Comparison of ENCODE assay signal across 26 mouse cellular contexts in the genomic region with DNA sequence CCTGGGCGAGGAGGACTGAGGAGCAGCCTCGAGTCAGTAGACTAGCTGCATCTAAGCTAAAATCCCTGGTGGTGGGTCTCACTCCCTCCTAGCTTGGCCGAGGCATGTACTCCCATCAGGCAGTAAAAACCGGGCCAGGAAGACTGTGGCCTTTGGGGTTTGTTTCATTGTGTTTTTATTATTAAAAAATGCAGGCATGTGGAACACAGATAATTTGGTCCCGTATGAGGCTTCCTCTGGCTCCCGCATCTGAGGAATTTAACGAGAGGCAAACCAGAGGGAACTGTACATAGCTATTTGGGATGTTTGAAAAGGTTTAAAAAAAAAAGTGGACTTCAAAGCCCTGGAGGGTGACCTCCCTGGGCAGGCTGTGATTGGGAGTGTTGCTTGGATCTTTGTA.
DNase-seq lines count a peak whose midpoint lies in the region; ATAC-seq and TF ChIP-seq lines count a peak whose summit lies in the region.
"Had no signal": no experiment of that assay in that cellular context is flagged by ENCODE, and none has a peak within 500 bp of the region (broad histone marks: within the 10 kb centered on the region; RNA-seq: fewer than 3 reads in every experiment).

No protein-coding gene starts in this region.

- peak; percentile 50 for DNase-seq in embryonic facial prominence, embryonic 14.5 days (ENCODE audit: low spot score)
- DNase-seq in embryonic facial prominence, embryonic 10.5 days (ENCODE audit: low spot score) = no peak
- DNase-seq in Muller cell, postnatal 12 days (ENCODE audit: inconsistent ontology term) = peak; percentile 9
- peak; percentile 63 for DNase-seq in limb, embryonic 14.5 days (ENCODE audit: low spot score)
- no peak for DNase-seq in lung, postnatal 4 days
- DNase-seq: adrenal gland, adult 2 months; adrenal gland, postnatal 10 days; adrenal gland, postnatal 25 days; B cell, adult 2 months; cerebellum, adult 11 months; cerebellum, adult 18-20 months; cerebellum, adult 8-10 months; cerebellum, adult 9-11 months; cerebellum, postnatal 14 days; cerebellum, postnatal 36 days; embryo, embryonic 11 days; forebrain, postnatal 0 days had no signal

- H3K27me3 ChIP-seq in embryonic facial prominence, embryonic 14.5 days (replicated peaks; ENCODE audit: control insufficient read depth, insufficient read depth, low read length) = no peaks in the 10 kb centered on the region
- H3K27me3 ChIP-seq in embryonic facial prominence, embryonic 10.5 days (replicated peaks; ENCODE audit: low read depth, poor library complexity, severe bottlenecking) = peaks cover 18% of the 10 kb centered on the region
- no peaks in the 10 kb centered on the region for H3K27me3 ChIP-seq in limb, embryonic 14.5 days (ENCODE audit: control insufficient read depth, insufficient read depth, low read length)
- H3K27me3 ChIP-seq: CH12.LX; forebrain, embryonic 13.5 days; forebrain, embryonic 15.5 days had no signal

- H3K4me2 ChIP-seq in embryonic facial prominence, embryonic 14.5 days (ENCODE audit: low read depth, low read length) = no peak overlapping the region
- H3K4me2 ChIP-seq in limb, embryonic 14.5 days (replicated peaks; ENCODE audit: low read depth, low read length, severe bottlenecking) = no peak overlapping the region
- H3K4me2 ChIP-seq: embryonic facial prominence, embryonic 12.5 days; embryonic facial prominence, embryonic 15.5 days; forebrain, embryonic 13.5 days; forebrain, embryonic 15.5 days had no signal

- no peaks in the 10 kb centered on the region for H3K4me1 ChIP-seq in embryonic facial prominence, embryonic 14.5 days (ENCODE audit: control insufficient read depth, insufficient read depth, low read length)
- H3K4me1 ChIP-seq in embryonic facial prominence, embryonic 10.5 days = 0 out of 2 replicates have a peak, but pooled peaks cover 3% of the 10 kb centered on the region
- peaks cover 14% of the 10 kb centered on the region for H3K4me1 ChIP-seq in limb, embryonic 14.5 days (ENCODE audit: control insufficient read depth, insufficient read depth, low read length)
- H3K4me1 ChIP-seq: embryonic facial prominence, embryonic 12.5 days; forebrain, embryonic 13.5 days; forebrain, embryonic 15.5 days had no signal

- no peak overlapping the region for H3K9ac ChIP-seq in embryonic facial prominence, embryonic 14.5 days (ENCODE audit: low read depth, low read length)
- H3K9ac ChIP-seq in limb, embryonic 14.5 days (ENCODE audit: low read depth, low read length, severe bottlenecking) = no peak overlapping the region
- H3K9ac ChIP-seq: embryonic facial prominence, embryonic 12.5 days; embryonic facial prominence, embryonic 15.5 days; forebrain, embryonic 13.5 days; forebrain, embryonic 15.5 days; forebrain, postnatal 0 days had no signal

- no peak for TF ChIP-seq POLR2A in limb, embryonic 14.5 days (IDR thresholded peaks at IDR 0.05; ENCODE audit: borderline replicate concordance, extremely low read depth, insufficient read depth, insufficient read length)

- H3K36me3 ChIP-seq in embryonic facial prominence, embryonic 14.5 days (ENCODE audit: control insufficient read depth, insufficient read depth, low read length) = no peaks in the 10 kb centered on the region
- no peaks in the 10 kb centered on the region for H3K36me3 ChIP-seq in embryonic facial prominence, embryonic 10.5 days (replicated peaks)
- H3K36me3 ChIP-seq in limb, embryonic 14.5 days (ENCODE audit: control insufficient read depth, insufficient read depth, low read length) = no peaks in the 10 kb centered on the region
- H3K36me3 ChIP-seq: embryonic facial prominence, embryonic 12.5 days; embryonic facial prominence, embryonic 15.5 days; forebrain, embryonic 15.5 days; G1E had no signal

- H3K27ac ChIP-seq in embryonic facial prominence, embryonic 14.5 days (replicated peaks; ENCODE audit: low read depth, low read length) = no peak overlapping the region
- no peak overlapping the region for H3K27ac ChIP-seq in embryonic facial prominence, embryonic 10.5 days (replicated peaks)
- H3K27ac ChIP-seq in limb, embryonic 14.5 days (replicated peaks; ENCODE audit: low read depth, low read length) = peak overlapping the region; percentile 33; the same call in 1 of the 2 replicates
- H3K27ac ChIP-seq: embryonic facial prominence, embryonic 12.5 days; embryonic facial prominence, embryonic 15.5 days; forebrain, embryonic 13.5 days; forebrain, embryonic 15.5 days had no signal

- H3K9me3 ChIP-seq in embryonic facial prominence, embryonic 14.5 days (ENCODE audit: control insufficient read depth, low read length) = no peaks in the 10 kb centered on the region
- H3K9me3 ChIP-seq in embryonic facial prominence, embryonic 10.5 days = no peaks in the 10 kb centered on the region
- 0 out of 2 replicates have a peak, but pooled peaks cover 5% of the 10 kb centered on the region for H3K9me3 ChIP-seq in limb, embryonic 14.5 days (ENCODE audit: control insufficient read depth, low read length)
- H3K9me3 ChIP-seq: embryonic facial prominence, embryonic 12.5 days; embryonic facial prominence, embryonic 15.5 days; forebrain, embryonic 13.5 days; forebrain, embryonic 15.5 days had no signal

- no peak for ATAC-seq in embryonic facial prominence, embryonic 14.5 days (ENCODE audit: low read depth)
- ATAC-seq in limb, embryonic 14.5 days (ENCODE audit: low FRiP score, low read depth) = peak; percentile 65
- no peak for ATAC-seq in erythroid progenitor cell, adult 5-6 weeks (replicated peaks; ENCODE audit: low FRiP score, poor library complexity, severe bottlenecking)
- ATAC-seq: CD4-positive, CD25-positive, alpha-beta regulatory T cell, adult 4 months; forebrain, embryonic 13.5 days; forebrain, embryonic 15.5 days; forebrain, postnatal 0 days had no signal

- no peak overlapping the region for H3K4me3 ChIP-seq in embryonic facial prominence, embryonic 14.5 days (ENCODE audit: low read depth, low read length)
- H3K4me3 ChIP-seq in embryonic facial prominence, embryonic 10.5 days = no peak overlapping the region
- no peak overlapping the region for H3K4me3 ChIP-seq in limb, embryonic 14.5 days (replicated peaks; ENCODE audit: low read length)
- H3K4me3 ChIP-seq: embryonic facial prominence, embryonic 12.5 days; embryonic facial prominence, embryonic 15.5 days; erythroblast, embryonic 14.5 days; forebrain, embryonic 13.5 days; forebrain, embryonic 15.5 days had no signal

- 26% methylated on average over 7 of the region's 7 CpGs for WGBS in embryonic facial prominence, embryonic 14.5 days
- 63% methylated on average over 7 of the region's 7 CpGs for WGBS in embryonic facial prominence, embryonic 10.5 days
- WGBS in limb, embryonic 14.5 days = 21% methylated on average over 7 of the region's 7 CpGs

Comparison
In these comparisons a context has a peak if more than half of its experiments do, and no peak if none do; other contexts are left out.
1. DNase-seq: peak in embryonic facial prominence, embryonic 14.5 days (single experiment), Muller cell, postnatal 12 days (single experiment) and limb, embryonic 14.5 days (single experiment); none in embryonic facial prominence, embryonic 10.5 days (single experiment) and lung, postnatal 4 days (0 of 2).